Mouse (Mus musculus): ENCODE measurements around the gene 1500009L16Rik.

GRCm38 (mm10) chr10:83805201-83805718, 82.6 kb downstream of the 1500009L16Rik start:
- TF ChIP-seq CTCF (IDR thresholded peaks at IDR 0.05; ENCODE audit: low read depth), result no peak
- peak; percentile 56; the same call in 1 of the 2 replicates for TF ChIP-seq EP300 (IDR thresholded peaks at IDR 0.05; ENCODE audit: low read depth)

All from heart, postnatal 0 days (tissue).